Mouse (Mus musculus) adrenal gland (tissue): Measurements from ENCODE around the gene Pced1b.

Experiments used
- intact Hi-C: fragments of 180-260 bp; cut with DNase I; formaldehyde crosslinking; loops from one replicate; pipeline ENCODE4 v1.15.1; 2025

Pced1b gene

DNA sequence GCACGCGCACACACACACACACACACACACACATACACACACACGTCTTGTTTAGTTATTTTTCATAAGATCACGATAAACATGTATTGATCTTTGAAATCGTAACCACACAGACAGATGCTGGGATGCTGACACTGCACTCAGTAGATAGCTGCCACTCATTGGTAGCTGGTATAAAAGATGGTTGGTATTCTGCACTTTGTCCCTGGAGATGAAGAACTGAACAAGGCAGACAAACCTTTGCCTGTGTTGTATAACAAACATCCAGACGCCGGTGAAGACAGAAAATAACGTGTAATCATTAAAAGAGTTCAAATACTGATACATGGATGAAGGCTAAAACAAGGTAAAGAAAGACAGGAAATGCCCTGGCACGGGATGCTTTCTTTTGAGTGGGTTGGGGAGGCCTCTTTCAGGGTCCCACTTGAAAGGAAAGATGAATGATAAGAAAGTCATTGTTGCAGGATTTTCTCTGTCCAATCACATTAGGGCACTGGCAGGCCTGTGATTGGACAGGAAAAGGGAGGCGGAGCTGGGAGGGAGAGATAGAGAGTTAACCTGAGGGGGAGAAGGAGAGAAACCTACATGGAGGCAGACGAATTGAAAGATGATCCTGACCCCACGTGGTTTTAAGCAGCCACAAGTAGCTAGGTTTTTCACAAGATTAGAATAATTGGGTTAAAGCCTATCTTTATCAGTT is 182.4 kb downstream of the Pced1b start:
- intact Hi-C loops = no loop called here

DNA sequence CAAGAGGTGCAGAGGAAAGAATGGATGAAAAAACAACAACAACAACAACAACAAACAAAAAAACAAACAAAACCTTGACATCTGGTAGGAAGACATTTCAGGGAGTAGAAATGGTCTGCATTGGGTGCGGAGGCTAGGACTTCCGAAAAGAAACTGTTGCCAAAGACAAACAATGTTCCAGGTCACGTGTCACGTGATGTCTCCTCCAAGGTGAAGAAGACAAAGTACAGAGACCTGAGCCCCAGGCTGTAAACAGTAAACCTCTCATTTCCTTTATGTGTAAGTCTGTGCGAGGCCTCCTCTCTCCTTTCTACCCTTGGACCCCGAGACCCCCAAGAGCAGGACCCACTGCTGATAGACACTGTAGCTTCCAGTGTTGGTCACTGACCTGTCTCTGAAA is 184.6 kb downstream of the Pced1b start:
- intact Hi-C loops = no loop called here

DNA sequence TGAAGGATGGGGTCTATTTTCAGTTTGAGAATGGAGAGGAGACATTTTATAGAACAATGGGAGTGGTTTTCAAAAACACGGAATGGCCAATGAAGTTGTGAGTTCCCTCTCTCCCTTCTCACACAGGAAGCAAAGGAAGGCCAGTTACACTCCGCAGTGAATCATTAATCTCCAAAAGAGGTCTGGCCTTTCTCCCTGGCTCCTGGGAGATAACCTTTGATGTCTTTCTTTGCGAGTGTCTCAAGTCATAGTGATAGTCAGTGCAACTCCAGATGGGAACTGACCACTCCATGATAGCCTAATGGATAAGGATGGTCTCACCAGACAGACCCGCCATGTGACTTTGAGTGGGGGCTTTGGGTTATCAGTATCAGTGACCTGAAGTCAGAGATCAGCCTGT is 185.3 kb downstream of the Pced1b start:
- intact Hi-C loops = no loop called here
